Mouse (Mus musculus): ENCODE data around the gene Pola2. TPM values are rescaled to one million over a fixed set of nuclear protein-coding genes. Genes with fewer than 3 reads are reported as not detected.

Gene Pola2
- total and polyA plus RNA-seq, 3 experiments, result 77.3 to 126 (median 99.4) TPM

DNA sequence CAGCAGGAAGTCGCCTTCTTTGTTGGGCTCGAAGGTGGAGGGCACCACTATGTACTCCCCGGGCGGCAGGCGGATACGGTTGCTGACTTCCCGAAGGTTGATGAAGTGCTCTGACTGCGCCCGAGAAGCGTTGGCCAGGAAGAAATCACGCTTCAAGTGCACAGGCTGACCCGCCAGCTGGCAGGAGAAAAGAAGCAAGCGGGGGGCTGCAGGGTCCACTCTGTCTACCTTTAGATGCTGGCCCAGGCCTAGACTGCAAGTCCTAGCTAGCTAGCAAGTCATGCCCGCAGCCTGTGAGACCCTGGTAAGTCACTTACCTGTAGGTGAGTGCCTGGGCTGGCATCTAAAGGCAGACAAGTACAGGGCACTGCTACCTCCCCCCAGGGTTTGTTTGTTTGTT lies 30.7 kb upstream of the Pola2 start:
- Histone ChIP-seq H3K9ac (ENCODE audit: control insufficient read depth, low read depth, low read length, poor library complexity, severe bottlenecking) (no peak overlapping the region), H3K36me3 (ENCODE audit: control insufficient read depth in 1 of 2, insufficient read depth in 2 of 2, low read length in 2 of 2) (no peaks in the 10 kb centered on the region; a peak in 1 of 4 replicates), H3K9me3 (replicated peaks; ENCODE audit: insufficient read depth, low read length) (no peaks in the 10 kb centered on the region), H3K4me3 (ENCODE audit: control insufficient read depth in 1 of 2, insufficient read depth in 1 of 2, low read depth in 2 of 2, low read length in 2 of 2) (no peak overlapping the region), H3K27me3 (ENCODE audit: control insufficient read depth in 1 of 2, insufficient read depth in 2 of 2, low read length in 2 of 2) (no peaks in the 10 kb centered on the region), H3K79me2 (ENCODE audit: control insufficient read depth, insufficient read depth, low read length, poor library complexity) (no peaks in the 10 kb centered on the region), H3K27ac (ENCODE audit: control insufficient read depth, low read depth, low read length) (no peak overlapping the region), H3K4me1 (ENCODE audit: control insufficient read depth in 1 of 2, insufficient read depth in 2 of 2, low read length in 2 of 2) (no peaks in the 10 kb centered on the region)
- TF ChIP-seq MAX (IDR thresholded peaks at IDR 0.05; ENCODE audit: low read length), result no peak
- no peak for TF ChIP-seq GABPA (IDR thresholded peaks at IDR 0.05; ENCODE audit: low read depth, low read length)
- no peak for TF ChIP-seq TAL1 (IDR thresholded peaks at IDR 0.05; ENCODE audit: low read length)
- TF ChIP-seq MEF2A (IDR thresholded peaks at IDR 0.05; ENCODE audit: extremely low read depth, insufficient replicate concordance, low read depth, low read length, poor library complexity, severe bottlenecking), result no peak
- TF ChIP-seq MYC (IDR thresholded peaks at IDR 0.05; ENCODE audit: low read depth, low read length), result no peak
- no peak for TF ChIP-seq JUND (IDR thresholded peaks at IDR 0.05; ENCODE audit: low read depth, low read length)
- no peak for TF ChIP-seq TBP (IDR thresholded peaks at IDR 0.05; ENCODE audit: low read depth, low read length)
- DNase-seq (ENCODE audit: low read depth, low spot score), result no peak

DNA sequence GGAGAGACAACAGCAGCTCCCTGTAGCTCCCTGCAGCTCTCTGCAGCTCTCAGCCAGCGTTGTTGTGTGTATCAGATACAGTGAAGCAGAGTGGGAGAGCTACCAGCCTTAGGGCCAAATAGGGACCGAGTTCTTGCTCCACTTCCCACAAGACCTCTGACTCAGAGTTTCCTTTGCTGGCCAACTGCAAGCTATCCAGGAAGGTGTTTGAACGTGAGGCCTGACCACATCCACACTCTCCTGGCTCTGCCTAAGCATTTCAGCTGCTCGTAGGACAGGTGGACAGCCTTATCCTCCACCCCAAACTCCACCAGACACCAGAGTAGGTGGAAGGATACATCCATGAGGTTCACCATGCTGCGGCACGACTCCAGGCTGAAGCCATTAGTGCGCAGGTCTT lies 28.0 kb upstream of the Pola2 start:
- no peaks in the 10 kb centered on the region for H3K79me2 ChIP-seq (ENCODE audit: control insufficient read depth, insufficient read depth, low read length, poor library complexity)
- peaks cover 0 to 8% of the 10 kb centered on the region in 2 experiments; a peak in 3 of 4 replicates for H3K36me3 ChIP-seq (ENCODE audit: control insufficient read depth in 1 of 2, insufficient read depth in 2 of 2, low read length in 2 of 2)
- no peaks in the 10 kb centered on the region for H3K27me3 ChIP-seq (ENCODE audit: control insufficient read depth in 1 of 2, insufficient read depth in 2 of 2, low read length in 2 of 2)
- no peak for DNase-seq (ENCODE audit: low read depth, low spot score)
- H3K4me1 ChIP-seq (ENCODE audit: control insufficient read depth in 1 of 2, insufficient read depth in 2 of 2, low read length in 2 of 2), result peaks cover 3 to 15% of the 10 kb centered on the region in 2 experiments
- no peak overlapping the region for H3K9ac ChIP-seq (ENCODE audit: control insufficient read depth, low read depth, low read length, poor library complexity, severe bottlenecking)
- no peak overlapping the region for H3K4me3 ChIP-seq (ENCODE audit: control insufficient read depth in 1 of 2, insufficient read depth in 1 of 2, low read depth in 2 of 2, low read length in 2 of 2)
- no peak overlapping the region for H3K27ac ChIP-seq (ENCODE audit: control insufficient read depth, low read depth, low read length)
- no peaks in the 10 kb centered on the region for H3K9me3 ChIP-seq (replicated peaks; ENCODE audit: insufficient read depth, low read length)
- no peak for TF ChIP-seq POLR2AphosphoS5 (IDR thresholded peaks at IDR 0.05; ENCODE audit: borderline replicate concordance, low read depth, low read length)

DNA sequence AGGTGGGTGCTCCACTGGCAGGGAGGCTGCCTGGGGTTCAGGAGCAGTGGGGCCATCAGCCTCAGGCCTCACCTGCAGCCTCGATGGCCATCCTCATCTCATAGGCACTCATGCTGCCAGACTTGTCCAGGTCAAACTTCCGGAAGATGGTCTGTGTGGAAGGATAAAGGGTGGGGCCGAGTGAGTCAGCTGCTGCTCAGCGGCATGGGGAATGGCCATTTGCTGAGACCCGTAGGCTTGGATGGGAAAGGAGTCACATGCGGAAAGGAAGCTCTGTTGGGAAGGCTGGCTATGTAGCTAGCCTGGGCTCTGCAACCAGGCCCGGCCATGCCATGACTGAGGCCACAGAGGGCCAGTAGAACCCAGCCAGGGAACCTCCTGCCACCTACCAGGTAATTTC lies 27.5 kb upstream of the Pola2 start:
- Histone ChIP-seq H3K79me2 (ENCODE audit: control insufficient read depth, insufficient read depth, low read length, poor library complexity) (no peaks in the 10 kb centered on the region), H3K27me3 (ENCODE audit: control insufficient read depth in 1 of 2, insufficient read depth in 2 of 2, low read length in 2 of 2) (no peaks in the 10 kb centered on the region), H3K9ac (ENCODE audit: control insufficient read depth, low read depth, low read length, poor library complexity, severe bottlenecking) (no peak overlapping the region), H3K9me3 (replicated peaks; ENCODE audit: insufficient read depth, low read length) (no peaks in the 10 kb centered on the region), H3K27ac (ENCODE audit: control insufficient read depth, low read depth, low read length) (no peak overlapping the region), H3K4me3 (ENCODE audit: control insufficient read depth in 1 of 2, insufficient read depth in 1 of 2, low read depth in 2 of 2, low read length in 2 of 2) (no peak overlapping the region), H3K4me1 (ENCODE audit: control insufficient read depth in 1 of 2, insufficient read depth in 2 of 2, low read length in 2 of 2) (peaks cover 3 to 15% of the 10 kb centered on the region in 2 experiments), H3K36me3 (ENCODE audit: control insufficient read depth in 1 of 2, insufficient read depth in 2 of 2, low read length in 2 of 2) (peaks cover 0 to 8% of the 10 kb centered on the region in 2 experiments; a peak in 3 of 4 replicates)
- no peak for TF ChIP-seq MXI1 (IDR thresholded peaks at IDR 0.05; ENCODE audit: low read depth, low read length)
- no peak for TF ChIP-seq UBTF (IDR thresholded peaks at IDR 0.05; ENCODE audit: borderline replicate concordance, insufficient read depth, low read depth, low read length)
- TF ChIP-seq CTCF (IDR thresholded peaks at IDR 0.05 in 2 of 3, conservative IDR thresholded peaks at IDR 0.05 in 1 of 3; ENCODE audit: control insufficient read depth in 1 of 3, insufficient read depth in 1 of 3, low read depth in 2 of 3, low read length in 3 of 3, poor library complexity in 1 of 3, severe bottlenecking in 1 of 3), result no peak
- no peak for TF ChIP-seq POLR2AphosphoS2 (IDR thresholded peaks at IDR 0.05; ENCODE audit: low read length)
- no peak for TF ChIP-seq USF1 (IDR thresholded peaks at IDR 0.05; ENCODE audit: low read depth, low read length)
- TF ChIP-seq USF2 (IDR thresholded peaks at IDR 0.05; ENCODE audit: borderline replicate concordance in 1 of 2, insufficient read depth in 1 of 2, low read depth in 1 of 2, low read length in 2 of 2), result no peak
- no peak for TF ChIP-seq RCOR1 (IDR thresholded peaks at IDR 0.05; ENCODE audit: low read depth, low read length)
- no peak for TF ChIP-seq GABPA (IDR thresholded peaks at IDR 0.05; ENCODE audit: low read depth, low read length)
- TF ChIP-seq KAT2A (conservative IDR thresholded peaks at IDR 0.05; ENCODE audit: low read depth, low read length), result no peak
- DNase-seq (ENCODE audit: low read depth, low spot score), result no peak
